Mouse (Mus musculus) left cerebral cortex, postnatal 36 days (tissue): ENCODE results near the gene Gm32742. TPM values are rescaled to one million over a fixed set of nuclear protein-coding genes. Genes with fewer than 3 reads are reported as not detected.
"Not testable (repeated sequence)": the region's sequence is repeated elsewhere in the genome, so short reads cannot be mapped to it uniquely, and the experiment has no call there.

Source experiments
- DNase-seq, 2 experiments: peaks; one replicate each; pipeline ENCODE4 v3.0.0; 2021 to 2022; ENCODE audit warnings: low spot score in 2 of 2, mixed read lengths in 1 of 2
- intact Hi-C: fragments of 180-260 bp; cut with DNase I; formaldehyde crosslinking; loops from one replicate; pipeline ENCODE4 v1.15.1; 2025
- total RNA-seq, 2 experiments: library from RNA; stranded (reverse); gene quantifications; 2 replicates each; pipeline ENCODE4 v1.2.3; 2021

Gene Gm32742
- total RNA-seq, 2 experiments from 2014 or later: 0.05 TPM; not detected in 1

GRCm38 (mm10) chr9:51161771-51162388 lies 3.4 kb downstream of the Gm32742 start:
- DNase-seq: peak; percentile 72 to 81
- intact Hi-C loops: loop anchor here (1.0 to 10.0 kb wide), 3 partner anchors 130 to 793 kb away; no protein-coding TSS in a partner anchor

- peak; percentile 50 to 61 for DNase-seq
- intact Hi-C loops: loop anchor here (1.0 to 2.0 kb wide), 2 partner anchors 304 to 353 kb away; no protein-coding TSS in a partner anchor
Measured at GRCm38 (mm10) chr9:51152079-51152752, 13.1 kb downstream of the Gm32742 start.

DNA sequence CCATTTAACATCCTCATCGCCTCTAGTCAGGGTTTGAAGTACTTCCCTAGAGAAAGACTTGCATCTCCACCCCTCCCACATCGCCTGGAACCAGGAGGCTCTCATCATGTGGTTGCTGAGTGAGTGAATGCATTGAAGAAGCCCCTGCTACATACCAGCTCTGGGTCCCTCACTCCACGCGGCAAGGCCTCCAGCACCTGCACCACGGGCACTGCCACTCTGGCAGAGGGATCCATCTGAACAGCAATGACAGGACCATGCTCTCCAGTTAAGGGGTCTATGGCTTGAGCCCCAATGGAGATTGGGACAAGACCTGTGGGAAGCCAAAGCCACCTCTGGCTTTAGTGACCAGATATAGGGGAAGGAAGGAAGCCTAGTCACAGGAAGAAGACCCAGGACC lies 18.0 kb downstream of the Gm32742 start:
- intact Hi-C loops: no loop called here
- DNase-seq: no peak

- intact Hi-C loops: no loop called here
- DNase-seq: no peak
Measured at GRCm38 (mm10) chr9:51146496-51146895, 18.8 kb downstream of the Gm32742 start.

GRCm38 (mm10) chr9:51144218-51144617 lies 21.1 kb downstream of the Gm32742 start:
- DNase-seq: no peak
- intact Hi-C loops: no loop called here

DNA sequence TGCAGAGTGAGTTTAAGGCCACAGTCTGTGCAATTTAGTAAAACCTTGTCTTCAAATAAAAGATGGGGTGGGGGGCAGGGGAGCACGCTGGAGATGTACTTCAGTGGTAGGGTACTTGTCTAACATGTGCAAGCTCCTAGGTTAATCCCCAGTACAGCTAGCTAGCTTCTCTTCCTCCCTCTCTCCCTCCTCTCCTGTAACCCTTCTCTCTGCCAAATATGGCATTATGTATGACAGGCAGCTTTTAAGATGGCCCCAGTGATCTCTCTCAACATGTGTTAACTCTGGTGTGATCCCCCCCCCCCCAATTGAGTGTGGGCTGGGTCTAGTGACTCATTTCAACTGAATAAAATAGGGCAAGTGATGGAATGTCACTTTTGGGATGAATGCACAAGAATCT lies 21.9 kb downstream of the Gm32742 start:
- intact Hi-C loops: no loop called here
- no peak for DNase-seq

DNA sequence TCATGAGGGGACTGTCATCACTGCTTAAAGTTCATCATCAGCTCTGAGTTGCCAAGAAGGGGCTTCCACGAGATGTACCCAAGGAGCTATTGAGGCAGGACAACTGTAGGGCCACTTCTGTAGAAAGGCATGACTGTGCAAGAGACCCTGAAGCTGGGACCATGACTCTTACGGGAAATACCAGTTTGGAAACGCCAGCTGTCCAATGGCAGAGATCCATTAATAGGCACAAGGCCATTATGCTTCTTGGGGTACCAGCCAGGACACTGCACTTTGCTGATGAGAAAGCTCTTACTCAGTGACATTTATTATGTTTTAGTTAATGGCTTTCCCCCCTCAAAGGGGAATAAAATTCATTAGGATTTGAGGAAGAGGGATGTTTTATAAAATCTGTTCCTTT lies 24.6 kb downstream of the Gm32742 start:
- no peak for DNase-seq
- intact Hi-C loops: no loop called here

DNA sequence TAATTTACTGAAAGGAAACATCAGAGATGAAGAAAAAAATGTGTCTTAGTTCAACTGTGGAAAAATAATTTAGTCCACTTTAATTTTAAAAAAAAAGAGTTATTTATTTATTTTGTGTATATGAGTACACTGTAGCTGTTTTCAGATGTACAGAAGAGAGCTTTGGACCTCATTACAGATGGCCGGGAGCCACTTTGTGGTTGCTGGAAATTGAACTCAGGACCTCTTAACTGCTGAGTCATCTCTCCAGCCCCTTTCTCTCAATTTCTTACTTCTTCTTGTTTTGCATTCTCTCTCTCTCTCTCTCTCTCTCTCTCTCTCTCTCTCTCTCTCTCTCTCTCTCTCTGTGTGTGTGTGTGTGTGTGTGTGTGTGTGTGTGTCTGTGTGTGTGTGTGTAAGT lies 25.9 kb downstream of the Gm32742 start:
- intact Hi-C loops: loop anchor here (5.0 kb wide), 1 partner anchor 132 kb away; the partner anchor contains the start of gene Sik2

DNA sequence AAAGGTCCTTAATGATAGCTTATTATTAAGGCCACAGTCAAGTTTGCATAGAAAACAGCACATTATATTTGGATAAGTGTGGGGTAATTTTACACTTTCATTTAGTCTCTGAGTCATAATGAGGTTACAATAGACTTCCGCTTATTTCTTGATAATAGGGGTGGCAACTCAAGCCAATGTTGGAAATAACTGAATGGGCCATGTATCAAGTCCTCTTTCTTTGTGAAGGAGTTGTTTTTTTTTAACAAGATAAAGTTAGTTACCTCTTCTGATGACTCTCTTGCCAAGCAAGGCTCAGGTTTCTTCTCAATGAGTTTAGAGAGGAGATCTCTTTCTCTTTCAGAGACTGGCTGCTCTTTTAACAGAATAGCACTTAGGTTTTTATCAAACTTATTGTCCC lies 27.0 kb downstream of the Gm32742 start:
- no peak for DNase-seq
- intact Hi-C loops: loop anchor here (5.0 kb wide), 1 partner anchor 131 kb away; the partner anchor contains the start of gene Sik2

More for the DNA sequence above, 25.9 kb downstream of the Gm32742 start:
- not testable (repeated sequence) for DNase-seq

DNA sequence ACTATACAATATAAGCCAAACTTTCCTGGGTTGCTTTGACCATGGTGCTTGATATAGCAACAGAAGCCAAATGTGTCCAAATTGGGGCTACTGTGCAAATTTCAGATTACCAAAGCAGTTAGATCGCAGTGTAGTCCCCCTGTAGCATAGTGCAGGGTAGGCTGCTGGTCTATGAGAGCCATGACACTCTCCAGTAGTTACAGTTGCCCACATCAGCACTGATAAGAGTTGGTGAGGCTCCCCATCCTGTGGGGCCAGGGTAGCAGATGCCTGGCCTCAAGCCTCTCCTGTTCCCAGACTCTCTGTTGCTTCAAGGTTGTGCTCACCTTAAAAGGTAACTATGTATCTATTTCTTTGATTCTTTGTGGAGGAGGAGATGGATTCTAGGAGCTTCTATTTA lies 27.5 kb downstream of the Gm32742 start:
- intact Hi-C loops: loop anchor here (5.0 kb wide), 1 partner anchor 131 kb away; the partner anchor contains the start of gene Sik2
- DNase-seq: no peak

GRCm38 (mm10) chr9:51137432-51137831 lies 27.9 kb downstream of the Gm32742 start:
- intact Hi-C loops: loop anchor here (5.0 kb wide), 1 partner anchor 130 kb away; the partner anchor contains the start of gene Sik2

DNA sequence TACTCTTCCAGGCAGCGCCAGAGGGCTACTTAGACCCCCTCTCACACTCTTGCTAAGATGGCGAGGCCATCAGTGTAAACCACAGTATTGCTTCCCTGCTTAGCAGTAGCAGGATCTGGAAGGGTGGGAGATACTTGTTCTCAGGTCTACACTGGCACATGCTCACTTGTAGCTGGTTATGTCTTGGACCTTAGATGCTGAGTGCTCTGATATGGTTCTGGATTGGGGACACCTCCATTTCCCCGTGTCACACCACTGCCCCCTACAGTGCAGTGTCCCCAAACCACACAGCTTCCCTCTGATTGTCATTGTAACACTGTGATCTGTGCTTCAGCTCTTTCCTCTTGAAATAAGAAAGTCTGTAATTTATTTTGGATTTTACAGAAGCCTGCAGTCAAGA lies 28.3 kb downstream of the Gm32742 start:
- intact Hi-C loops: loop anchor here (5.0 kb wide), 1 partner anchor 130 kb away; the partner anchor contains the start of gene Sik2

More at GRCm38 (mm10) chr9:51137432-51137831, 27.9 kb downstream of the Gm32742 start:
- DNase-seq: no peak

GRCm38 (mm10) chr9:51114767-51115166 lies 50.5 kb downstream of the Gm32742 start:
- intact Hi-C loops: no loop called here
- DNase-seq: no peak

More for the DNA sequence above, 28.3 kb downstream of the Gm32742 start:
- peak; percentile 19 to 35 for DNase-seq

DNA sequence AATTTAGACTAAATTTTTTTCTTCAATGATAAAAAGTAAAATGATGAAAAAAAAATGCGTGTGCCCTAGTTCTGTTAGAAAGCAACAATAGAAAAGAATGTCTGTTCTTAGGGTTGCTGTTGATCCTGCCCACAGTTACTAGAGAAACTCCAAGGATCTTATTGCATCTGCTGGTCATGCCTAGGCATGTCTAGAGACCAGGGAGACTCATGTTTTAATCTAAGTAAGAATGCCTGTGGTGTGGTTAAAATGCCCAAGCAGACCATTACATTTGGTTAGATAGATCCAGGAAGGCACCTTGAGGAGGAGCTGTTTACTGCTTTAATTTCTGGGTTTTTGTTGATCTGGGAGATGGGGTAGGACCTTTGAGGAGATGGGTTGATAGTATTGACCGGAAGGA lies 59.6 kb downstream of the Gm32742 start:
- DNase-seq: no peak

GRCm38 (mm10) chr9:51103808-51104514 lies 61.4 kb downstream of the Gm32742 start:
- intact Hi-C loops: no loop called here
- peak in 1 of 2 experiments; percentile 12 for DNase-seq

More for the DNA sequence above, 59.6 kb downstream of the Gm32742 start:
- intact Hi-C loops: no loop called here

GRCm38 (mm10) chr9:51102963-51103807 lies 62.1 kb downstream of the Gm32742 start:
- DNase-seq: peak; percentile 19 to 37
- intact Hi-C loops: no loop called here

- DNase-seq: peak; percentile 10 to 17
- intact Hi-C loops: no loop called here
Measured at GRCm38 (mm10) chr9:51101756-51102425, 63.4 kb downstream of the Gm32742 start, which contains the start of gene 4833427G06Rik. Gene 4833427G06Rik, minus strand, starts transcription at chr9:51102078.

- intact Hi-C loops: no loop called here
- DNase-seq: no peak
Measured at GRCm38 (mm10) chr9:51096306-51096705, 69.0 kb downstream of the Gm32742 start.
